Mouse (Mus musculus): ENCODE data around the gene Srsf2.
"Not testable (repeated sequence)": the region's sequence is repeated elsewhere in the genome, so short reads cannot be mapped to it uniquely, and the experiment has no call there.

The Srsf2 gene

GRCm38 (mm10) chr11:116853512-116853928 is 626 bp upstream of the Srsf2 start:
- peak; percentile 97 to 99 for DNase-seq (ENCODE audit: low spot score in 2 of 2)

GRCm38 (mm10) chr11:116852291-116852890 is 503 bp downstream of the Srsf2 start, which contains the start of gene Mfsd11:
Gene Mfsd11, plus strand, starts transcription at chr11:116852440.
- peak; percentile 66 to 67 for DNase-seq (ENCODE audit: low spot score in 2 of 2)

DNA sequence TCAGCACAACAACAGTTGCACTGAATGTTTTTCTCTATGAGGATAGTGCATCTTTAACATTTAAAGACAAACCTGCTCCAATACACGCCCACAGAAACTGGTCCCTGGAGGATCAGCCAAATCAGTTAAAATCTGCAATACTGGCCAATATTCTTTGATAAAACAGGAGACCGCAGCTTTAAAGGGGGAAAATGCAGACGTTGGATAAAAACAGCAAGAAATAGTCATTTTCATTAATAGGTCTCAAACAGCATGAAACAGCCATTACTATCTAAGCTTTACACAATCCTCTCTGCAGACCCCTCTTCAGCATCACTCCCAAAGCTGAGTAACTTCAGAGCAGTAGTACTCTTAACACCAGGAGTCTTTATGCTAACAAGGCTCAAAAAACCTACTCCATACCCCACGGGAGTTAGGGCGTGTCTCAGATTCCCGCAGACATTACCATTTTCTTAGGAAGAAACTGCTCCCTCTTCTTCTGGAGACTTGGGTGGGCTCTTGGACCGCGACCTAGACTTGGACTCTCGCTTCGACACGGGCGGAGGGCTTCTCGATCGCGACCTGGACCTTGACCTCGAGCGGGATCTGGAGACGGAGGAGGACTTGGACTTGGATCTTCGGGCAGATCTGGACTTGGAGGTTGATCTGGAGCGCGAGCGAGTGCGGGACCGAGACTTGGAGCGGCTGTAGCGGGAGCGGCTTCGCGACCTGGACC is 1.2 kb downstream of the Srsf2 start:
- peak; percentile 30 to 37 for DNase-seq (ENCODE audit: low spot score in 2 of 2)

DNA sequence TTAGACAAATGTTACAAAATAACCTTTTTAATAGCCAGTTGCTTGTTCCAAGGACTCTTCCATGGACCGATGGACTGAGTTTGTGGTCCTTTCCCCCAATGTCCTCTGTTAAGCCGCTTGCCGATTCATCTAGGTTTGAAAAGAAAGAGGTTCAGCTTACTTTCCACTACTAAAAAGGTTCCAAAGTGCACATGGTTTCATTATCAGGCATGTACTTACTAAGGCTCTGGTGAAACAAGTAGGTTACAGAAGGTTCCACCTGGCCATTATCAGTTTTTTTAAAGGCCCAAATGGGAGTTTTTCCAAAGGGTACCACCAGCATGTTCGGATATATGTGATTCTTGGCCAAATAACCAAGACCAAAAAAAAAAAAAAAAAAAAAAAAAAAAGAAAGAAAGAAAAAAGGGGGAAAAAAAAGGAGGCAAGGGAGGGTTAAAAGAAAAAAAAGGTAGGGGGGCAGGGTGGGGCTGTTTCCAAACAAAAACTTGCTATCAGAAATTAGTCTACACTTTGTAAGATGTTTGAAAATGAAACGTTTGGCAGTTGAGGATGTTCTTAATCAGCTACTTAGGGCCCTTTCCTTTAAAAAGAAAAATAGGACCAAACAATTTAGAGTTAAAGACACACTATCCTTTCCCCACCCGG is 1.9 kb downstream of the Srsf2 start:
- no peak for DNase-seq (ENCODE audit: low spot score in 2 of 2)

- DNase-seq (ENCODE audit: low spot score in 2 of 2): no peak
Measured at GRCm38 (mm10) chr11:116850085-116850484, 2.8 kb downstream of the Srsf2 start.

DNA sequence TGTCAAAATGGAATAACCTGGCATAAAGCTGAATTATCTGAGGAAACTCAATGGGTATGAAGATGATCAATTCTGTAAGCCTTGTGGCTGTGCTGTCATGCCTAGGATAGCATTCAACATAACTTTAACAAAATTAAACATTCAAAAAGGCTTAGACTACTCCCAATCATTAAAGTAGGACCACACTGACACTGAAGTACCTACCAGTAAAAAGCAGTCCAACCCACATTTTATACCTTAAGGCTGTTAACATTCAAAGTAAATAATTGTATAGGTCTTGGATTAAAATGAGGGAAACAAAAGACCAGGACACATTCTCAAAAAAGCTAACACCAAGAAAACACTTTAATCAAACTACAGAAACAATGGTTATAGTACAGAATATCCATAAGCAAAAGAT is 3.3 kb downstream of the Srsf2 start:
- no peak for DNase-seq (ENCODE audit: low spot score in 2 of 2)

DNA sequence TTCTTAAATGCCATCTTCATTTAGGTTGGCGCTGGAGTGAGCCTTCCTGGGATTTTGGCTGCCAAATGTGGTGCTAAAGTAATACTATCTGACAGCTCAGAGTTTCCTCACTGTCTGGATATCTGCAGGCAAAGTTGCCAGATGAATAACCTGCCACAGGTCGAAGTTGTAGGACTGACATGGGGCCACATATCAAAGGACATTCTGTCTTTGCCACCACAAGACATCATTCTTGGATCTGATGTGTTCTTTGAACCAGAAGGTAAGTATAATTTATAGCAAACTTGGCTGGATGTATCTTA is 4.1 kb downstream of the Srsf2 start:
- not testable (repeated sequence) for DNase-seq (ENCODE audit: low spot score in 2 of 2)

- no peak for DNase-seq (ENCODE audit: low spot score in 2 of 2)
Measured at GRCm38 (mm10) chr11:116848086-116848876, 4.6 kb downstream of the Srsf2 start.

GRCm38 (mm10) chr11:116847187-116848085 is 5.5 kb downstream of the Srsf2 start:
- no peak for DNase-seq (ENCODE audit: low spot score in 2 of 2)

GRCm38 (mm10) chr11:116846593-116847181 is 6.2 kb downstream of the Srsf2 start:
- no peak for DNase-seq (ENCODE audit: low spot score in 2 of 2)

DNA sequence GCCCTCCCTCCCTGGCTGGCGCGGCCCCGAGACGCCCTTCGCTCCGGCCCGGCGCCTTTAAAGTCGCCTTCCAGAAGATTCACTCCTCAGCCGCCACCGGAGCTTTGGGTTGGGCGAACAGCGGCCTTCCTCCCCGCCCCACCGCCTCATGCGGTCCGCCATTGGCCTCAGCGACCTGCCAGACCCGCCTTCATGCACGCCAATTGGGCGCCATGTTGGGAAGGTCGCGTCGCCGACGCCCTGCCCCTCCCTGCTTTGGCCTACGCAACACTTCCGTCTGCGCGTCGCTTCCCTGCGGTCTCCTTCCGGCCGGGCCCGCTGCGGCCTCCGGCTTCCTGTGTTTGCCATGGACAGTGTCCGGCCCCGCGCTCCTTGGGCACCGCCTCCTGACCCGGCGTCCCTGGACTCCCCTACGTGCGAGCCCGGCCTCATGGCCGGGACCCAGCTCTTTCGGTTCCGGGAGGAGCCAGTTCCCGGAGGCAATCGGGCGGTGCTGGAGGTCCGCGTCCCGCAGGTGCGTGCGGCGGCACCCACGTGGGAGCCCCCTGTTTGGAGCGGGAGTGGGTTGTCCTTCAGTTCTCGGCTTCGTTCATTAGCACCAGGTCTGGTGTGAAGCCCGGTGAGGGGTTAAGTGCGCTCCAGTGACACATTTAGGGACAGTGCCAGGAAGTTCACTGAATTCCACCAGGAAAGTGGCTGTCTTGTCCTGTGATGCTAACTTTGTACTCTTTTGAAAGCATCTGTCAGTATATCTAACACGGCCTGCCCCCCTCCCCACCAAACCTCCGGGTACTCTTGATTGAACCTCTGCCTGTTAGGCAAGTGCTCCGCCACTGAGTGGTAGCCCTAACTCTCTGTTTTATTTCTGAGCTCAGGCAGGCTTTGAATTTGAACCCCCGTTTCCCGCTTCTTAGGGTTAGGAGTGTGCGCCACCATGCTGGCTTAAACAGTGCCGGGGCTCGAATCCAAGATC is 9.3 kb downstream of the Srsf2 start, which contains the start of the genes Mettl23 and Jmjd6:
Mettl23 (plus strand) TSS at position 18 of the 973 bp plus-strand sequence.
Jmjd6 (minus strand) TSS at position 189 of the 973 bp plus-strand sequence.
- DNase-seq (ENCODE audit: low spot score in 2 of 2): peak; percentile 97 to 98

- DNase-seq (ENCODE audit: low spot score in 2 of 2): peak; percentile 64 to 66
Measured at GRCm38 (mm10) chr11:116842531-116843260, 10.2 kb downstream of the Srsf2 start.

- DNase-seq (ENCODE audit: low spot score in 2 of 2): no peak
Measured at GRCm38 (mm10) chr11:116840748-116841147, 12.1 kb downstream of the Srsf2 start.

GRCm38 (mm10) chr11:116839601-116840000 is 13.3 kb downstream of the Srsf2 start:
- DNase-seq (ENCODE audit: low spot score in 2 of 2): no peak

DNA sequence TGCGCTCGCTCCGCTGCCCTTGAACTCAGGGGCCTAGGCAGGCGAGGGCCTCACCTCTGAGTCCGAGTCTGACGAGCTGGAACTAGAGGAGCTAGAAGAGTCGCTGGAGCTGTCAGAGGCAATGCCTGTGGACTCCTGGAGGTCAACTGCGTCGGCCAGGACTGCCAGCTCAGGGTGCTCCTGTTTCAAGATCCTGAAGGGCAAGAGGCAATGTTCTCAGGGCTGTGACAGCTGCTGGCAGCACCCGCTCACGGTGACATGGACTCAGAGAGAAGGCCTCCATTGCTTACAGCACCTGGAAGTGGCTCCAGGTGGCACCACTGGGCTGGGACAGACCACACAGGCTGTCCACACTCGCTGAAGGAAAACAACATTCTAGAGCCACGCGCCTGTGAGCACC is 14.0 kb downstream of the Srsf2 start:
- no peak for DNase-seq (ENCODE audit: low spot score in 2 of 2)

DNA sequence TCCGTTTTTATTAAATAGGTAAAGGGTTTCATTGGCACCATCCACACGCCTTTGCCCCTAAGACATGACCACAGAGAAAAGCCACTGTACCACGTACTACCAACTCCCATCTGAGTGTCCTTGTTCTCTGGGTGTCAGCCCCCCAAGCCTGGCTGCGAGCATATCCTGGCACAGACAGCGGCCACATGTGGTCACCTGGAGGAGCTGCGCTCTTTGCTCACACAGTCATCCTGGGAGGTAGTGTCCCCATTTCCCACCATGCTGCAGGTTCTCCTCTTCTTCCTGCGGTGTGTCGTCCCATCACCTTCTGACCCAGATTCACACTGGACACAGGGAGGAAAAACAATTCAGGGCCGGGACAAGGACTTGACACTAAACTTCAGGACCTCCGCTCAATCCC is 15.5 kb downstream of the Srsf2 start:
- no peak for DNase-seq (ENCODE audit: low spot score in 2 of 2)

DNA sequence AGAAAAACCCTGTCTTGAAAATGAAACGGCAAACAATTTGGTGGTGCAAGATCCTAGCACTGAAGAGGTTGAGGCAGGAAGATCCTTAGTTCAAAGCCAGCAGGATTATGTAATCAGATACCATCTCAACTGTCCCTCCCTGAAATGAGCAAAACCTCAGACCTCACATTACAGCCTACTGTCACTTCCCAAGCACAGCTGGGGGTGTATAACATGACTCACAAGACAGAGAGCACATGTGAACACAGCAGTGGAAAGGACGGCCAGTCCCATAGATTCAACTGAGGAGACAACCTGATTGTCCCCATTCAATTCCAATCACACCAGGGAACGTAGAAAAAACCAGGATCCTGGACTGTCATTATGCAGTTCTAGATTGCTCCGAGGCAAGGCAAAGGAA is 16.6 kb downstream of the Srsf2 start:
- no peak for DNase-seq (ENCODE audit: low spot score in 2 of 2)

DNA sequence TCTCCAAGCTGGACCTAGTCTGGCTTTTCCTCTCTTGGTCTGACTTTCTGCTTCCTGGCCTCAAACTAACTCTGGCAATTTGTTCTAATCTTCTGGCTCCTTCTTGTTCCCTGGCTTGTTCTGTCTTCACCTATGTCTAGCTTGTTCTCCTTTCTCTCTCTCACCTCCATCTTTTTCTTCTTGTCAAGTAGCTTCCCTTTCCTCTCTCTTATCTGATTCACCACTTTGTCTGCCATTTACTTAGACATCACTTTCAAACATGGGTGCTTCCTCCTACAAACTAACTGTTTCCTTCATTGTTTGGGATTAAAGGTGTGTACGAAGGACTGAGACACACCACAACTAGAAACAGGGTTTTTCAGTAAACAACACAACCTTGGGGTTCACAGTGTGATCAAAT is 17.9 kb downstream of the Srsf2 start:
- DNase-seq (ENCODE audit: low spot score in 2 of 2): no peak

DNA sequence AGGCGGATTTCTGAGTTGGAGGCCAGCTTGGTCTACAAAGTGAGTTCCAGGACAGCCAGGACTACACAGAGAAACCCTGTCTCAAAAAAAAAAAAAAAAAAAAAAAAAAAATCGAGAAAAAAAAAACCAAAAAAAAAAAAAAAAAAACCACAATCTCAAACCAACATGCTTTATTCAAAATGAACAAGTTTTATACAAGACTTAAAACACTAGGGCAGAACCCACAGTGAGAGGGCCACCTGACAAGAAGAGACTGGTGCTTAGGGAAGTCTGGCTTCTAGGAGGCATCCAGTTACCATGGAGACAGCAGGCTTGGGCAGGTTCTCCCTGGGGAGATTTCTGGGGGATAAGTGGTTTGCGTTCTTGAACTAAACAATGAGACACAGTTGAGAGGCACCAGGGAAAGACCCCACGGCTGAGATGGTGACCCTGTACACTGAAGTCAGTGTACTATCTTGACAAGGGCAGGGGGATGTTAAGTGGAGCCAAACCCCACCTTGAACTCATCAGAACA is 20.7 kb downstream of the Srsf2 start:
- DNase-seq (ENCODE audit: low spot score in 2 of 2): no peak
